Mouse (Mus musculus): Measurements from ENCODE around the gene Znrd1.

DNA sequence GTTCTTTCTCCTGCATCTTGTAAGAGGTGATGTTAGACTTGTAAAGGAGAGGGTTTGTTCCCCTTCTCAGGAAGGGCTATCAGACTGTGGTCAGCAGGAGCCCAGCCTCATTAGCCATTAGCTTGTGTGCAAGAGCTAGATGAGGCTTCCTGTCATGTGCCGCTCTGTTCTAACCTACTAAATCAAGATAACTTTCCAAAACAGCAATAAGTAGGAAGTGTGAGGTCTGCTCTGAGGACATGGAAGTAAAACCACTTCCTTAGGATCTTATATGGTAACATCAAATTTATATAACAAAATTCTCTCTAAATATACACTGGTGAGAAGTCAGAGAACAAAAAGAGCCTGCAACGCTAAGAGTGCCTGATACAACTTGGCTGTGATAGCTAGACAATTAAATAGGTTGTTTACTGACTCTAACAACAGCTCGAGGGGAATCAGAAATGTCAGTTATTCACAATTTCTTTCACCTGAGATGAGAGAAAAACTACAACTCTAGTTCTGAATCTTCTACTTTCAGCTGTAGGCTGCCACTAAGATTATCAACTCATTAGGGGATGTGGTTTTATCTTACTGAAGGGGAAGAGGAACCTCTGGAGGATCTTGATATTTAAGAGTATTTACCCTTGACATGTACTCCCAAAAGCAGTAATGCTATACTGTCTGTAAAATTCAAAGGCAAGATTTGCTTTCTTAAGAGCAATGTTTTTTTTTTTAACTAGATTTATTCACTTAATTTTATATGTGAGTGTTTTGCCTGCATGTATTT is 34.2 kb upstream of the Znrd1 start:
- TF ChIP-seq CTCF (IDR thresholded peaks at IDR 0.05; ENCODE audit: low read depth, low read length) (no peak), POLR2A (IDR thresholded peaks at IDR 0.05; ENCODE audit: extremely low read depth, insufficient read depth, low read length) (no peak)
